Mouse (Mus musculus): ENCODE data around the gene Aes. TPM values are rescaled to one million over a fixed set of nuclear protein-coding genes. Genes with fewer than 3 reads are reported as not detected.

Aes gene
- polyA plus RNA-seq, 2 experiments, result 134 to 139 TPM

GRCm38 (mm10) chr10:81604968-81605665, 45.8 kb downstream of the Aes start:
- H3K9me3 ChIP-seq (ENCODE audit: control insufficient read depth, low read length), result no peaks in the 10 kb centered on the region
- H3K4me2 ChIP-seq (ENCODE audit: low read depth), result peak overlapping the region; percentile 66
- H3K4me3 ChIP-seq (ENCODE audit: insufficient read depth in 1 of 2, low read depth in 2 of 2, low read length in 2 of 2), result peak overlapping the region; percentile 59 to 77
- peak overlapping the region; percentile 94 for H3K27ac ChIP-seq
- 10% methylated on average over 29 of the region's 29 CpGs for WGBS (ENCODE audit: insufficient replicate concordance)
- H3K27me3 ChIP-seq (ENCODE audit: control insufficient read depth, insufficient read depth, low read length), result no peaks in the 10 kb centered on the region
- peaks cover 23 to 44% of the 10 kb centered on the region in 2 experiments for H3K4me1 ChIP-seq (replicated peaks; ENCODE audit: control insufficient read depth in 2 of 2, insufficient read depth in 2 of 2, low read length in 1 of 2)
- peak; percentile 76 to 85 (median 80) for DNase-seq (ENCODE audit: low read depth in 3 of 3, low spot score in 3 of 3)
- TF ChIP-seq CTCF (IDR thresholded peaks at IDR 0.05; ENCODE audit: low read depth) (peak; percentile 96), EP300 (IDR thresholded peaks at IDR 0.05; ENCODE audit: low read depth) (no peak)
- H3K36me3 ChIP-seq (replicated peaks; ENCODE audit: control insufficient read depth, insufficient read depth, low read depth), result no peaks in the 10 kb centered on the region
- peak; percentile 36 for ATAC-seq (ENCODE audit: insufficient read depth)
- peak overlapping the region; percentile 70 for H3K9ac ChIP-seq (replicated peaks)

DNA sequence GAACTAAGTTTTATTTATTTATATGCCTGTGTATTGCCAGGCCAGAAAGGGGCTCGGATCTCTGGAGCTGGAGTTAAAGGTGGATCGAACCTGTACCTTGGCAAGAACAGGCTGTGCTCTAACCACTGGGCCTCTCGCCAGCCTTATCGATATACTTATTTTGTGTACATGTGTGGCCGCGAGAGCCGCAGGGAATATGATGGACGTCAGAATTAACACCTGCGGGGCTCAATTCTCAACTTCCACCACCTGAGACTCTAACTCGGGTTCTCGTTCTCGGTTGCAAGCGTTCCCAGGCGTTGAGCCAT, 46.3 kb downstream of the Aes start:
- TF ChIP-seq EP300 (IDR thresholded peaks at IDR 0.05; ENCODE audit: low read depth) (no peak), CTCF (IDR thresholded peaks at IDR 0.05; ENCODE audit: low read depth) (no peak)
- WGBS (ENCODE audit: insufficient replicate concordance), result 1% methylated on average over 14 of the region's 14 CpGs
- DNase-seq (ENCODE audit: low read depth in 3 of 3, low spot score in 3 of 3), result no peak

DNA sequence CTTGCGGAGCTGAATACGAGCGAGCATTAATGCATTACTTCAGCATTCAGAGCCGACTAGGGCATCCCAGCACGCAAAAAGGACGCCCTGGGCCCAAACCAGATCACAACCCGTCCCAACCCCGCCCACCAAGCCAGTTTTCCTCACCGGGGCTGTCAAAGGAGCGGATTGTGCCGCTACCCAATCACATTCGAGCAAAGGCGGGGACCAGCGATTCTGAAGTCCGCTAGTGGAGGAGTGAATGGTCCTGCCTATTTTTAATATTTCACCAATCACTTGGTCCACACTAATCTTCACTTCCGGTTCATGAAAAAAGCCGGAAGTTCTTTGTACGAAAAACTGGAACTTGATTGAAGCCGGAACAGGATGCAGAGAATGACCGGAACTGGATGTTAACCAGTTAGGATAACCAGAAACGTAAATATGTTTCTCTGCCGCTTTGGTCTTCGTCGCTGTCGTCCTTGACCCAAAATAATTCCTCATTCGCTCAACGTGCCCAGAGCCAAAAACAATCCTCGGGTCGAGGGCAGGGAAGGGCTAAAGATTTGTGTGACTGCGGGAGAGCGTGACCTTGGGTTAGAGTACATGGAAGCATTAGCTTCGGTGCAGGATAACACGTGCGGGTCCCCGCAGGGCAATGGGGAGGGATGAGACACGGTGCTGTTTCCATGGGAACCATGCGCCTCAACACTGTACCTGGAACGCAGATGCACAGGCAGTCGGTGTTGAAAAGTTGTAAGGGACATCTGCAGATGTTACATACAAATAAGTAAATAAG, 46.9 kb downstream of the Aes start, which contains the start of gene BC025920:
Gene BC025920, plus strand, starts transcription at position 297 of the 778 bp plus-strand sequence.
- Histone ChIP-seq H3K27me3 (ENCODE audit: control insufficient read depth, insufficient read depth, low read length) (no peaks in the 10 kb centered on the region), H3K36me3 (replicated peaks; ENCODE audit: control insufficient read depth, insufficient read depth, low read depth) (no peaks in the 10 kb centered on the region), H3K4me3 (ENCODE audit: insufficient read depth in 1 of 2, low read depth in 2 of 2, low read length in 2 of 2) (peak within 1 kb of the TSS; percentile 59 to 99), H3K27ac (peak within 1 kb of the TSS; percentile 94), H3K4me1 (replicated peaks; ENCODE audit: control insufficient read depth in 2 of 2, insufficient read depth in 2 of 2, low read length in 1 of 2) (peaks cover 15 to 36% of the 10 kb centered on the region in 2 experiments), H3K9ac (replicated peaks) (peak within 1 kb of the TSS; percentile 70), H3K4me2 (ENCODE audit: low read depth) (peak within 1 kb of the TSS; percentile 66), H3K9me3 (ENCODE audit: control insufficient read depth, low read length) (no peaks in the 10 kb centered on the region)
- WGBS (ENCODE audit: insufficient replicate concordance), result 2% methylated on average over 39 of the region's 39 CpGs
- TF ChIP-seq CTCF (IDR thresholded peaks at IDR 0.05; ENCODE audit: low read depth) (no peak), EP300 (IDR thresholded peaks at IDR 0.05; ENCODE audit: low read depth) (no peak)
- DNase-seq (ENCODE audit: low read depth in 3 of 3, low spot score in 3 of 3), result peak; percentile 97 to 99 (median 98)
- peak; percentile 88 for ATAC-seq (ENCODE audit: insufficient read depth)

More for the DNA sequence above, 46.3 kb downstream of the Aes start:
- peaks cover 18 to 39% of the 10 kb centered on the region in 2 experiments for H3K4me1 ChIP-seq (replicated peaks; ENCODE audit: control insufficient read depth in 2 of 2, insufficient read depth in 2 of 2, low read length in 1 of 2)
- peak overlapping the region; percentile 66 for H3K4me2 ChIP-seq (ENCODE audit: low read depth)
- no peaks in the 10 kb centered on the region for H3K36me3 ChIP-seq (replicated peaks; ENCODE audit: control insufficient read depth, insufficient read depth, low read depth)
- H3K4me3 ChIP-seq (ENCODE audit: insufficient read depth in 1 of 2, low read depth in 2 of 2, low read length in 2 of 2), result peak overlapping the region; percentile 59 to 77
- H3K27ac ChIP-seq, result peak overlapping the region; percentile 94
- no peaks in the 10 kb centered on the region for H3K9me3 ChIP-seq (ENCODE audit: control insufficient read depth, low read length)
- H3K27me3 ChIP-seq (ENCODE audit: control insufficient read depth, insufficient read depth, low read length), result no peaks in the 10 kb centered on the region
- ATAC-seq (ENCODE audit: insufficient read depth), result peak; percentile 11; the same call in 1 of the 2 replicates
- peak overlapping the region; percentile 70 for H3K9ac ChIP-seq (replicated peaks)

DNA sequence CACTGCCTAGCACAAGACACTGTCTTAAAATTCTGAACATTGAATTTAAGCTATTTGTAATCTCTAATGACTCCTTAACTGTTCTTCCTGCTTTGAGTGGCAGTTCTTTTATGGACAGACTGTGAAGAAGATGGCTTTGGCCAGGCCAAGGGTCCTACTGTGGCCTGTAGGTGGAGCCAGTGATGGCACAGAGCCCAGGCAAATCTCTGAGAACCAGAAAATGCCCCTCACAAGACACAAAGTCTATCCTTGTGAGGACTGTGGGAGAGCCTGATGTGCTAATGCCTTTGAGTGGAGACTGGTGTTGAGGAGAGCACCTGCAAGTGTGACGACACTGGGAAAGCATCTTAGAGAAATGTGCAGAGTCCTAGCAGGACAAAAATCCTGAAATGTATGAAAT, 49.0 kb downstream of the Aes start:
- no peaks in the 10 kb centered on the region for H3K36me3 ChIP-seq (replicated peaks; ENCODE audit: control insufficient read depth, insufficient read depth, low read depth)
- no peak overlapping the region for H3K9ac ChIP-seq (replicated peaks)
- H3K9me3 ChIP-seq (ENCODE audit: control insufficient read depth, low read length), result no peaks in the 10 kb centered on the region
- peaks cover 10 to 20% of the 10 kb centered on the region in 2 experiments for H3K4me1 ChIP-seq (replicated peaks; ENCODE audit: control insufficient read depth in 2 of 2, insufficient read depth in 2 of 2, low read length in 1 of 2)
- TF ChIP-seq CTCF (IDR thresholded peaks at IDR 0.05; ENCODE audit: low read depth) (peak; percentile 38), EP300 (IDR thresholded peaks at IDR 0.05; ENCODE audit: low read depth) (no peak)
- no peak overlapping the region for H3K4me2 ChIP-seq (ENCODE audit: low read depth)
- H3K27ac ChIP-seq, result no peak overlapping the region
- H3K27me3 ChIP-seq (ENCODE audit: control insufficient read depth, insufficient read depth, low read length), result no peaks in the 10 kb centered on the region
- no peak for DNase-seq (ENCODE audit: low read depth in 3 of 3, low spot score in 3 of 3)
- no peak overlapping the region for H3K4me3 ChIP-seq (ENCODE audit: insufficient read depth in 1 of 2, low read depth in 2 of 2, low read length in 2 of 2)
- WGBS (ENCODE audit: insufficient replicate concordance), result 81% methylated on average over 1 of the region's 1 CpGs
- ATAC-seq (ENCODE audit: insufficient read depth), result no peak

DNA sequence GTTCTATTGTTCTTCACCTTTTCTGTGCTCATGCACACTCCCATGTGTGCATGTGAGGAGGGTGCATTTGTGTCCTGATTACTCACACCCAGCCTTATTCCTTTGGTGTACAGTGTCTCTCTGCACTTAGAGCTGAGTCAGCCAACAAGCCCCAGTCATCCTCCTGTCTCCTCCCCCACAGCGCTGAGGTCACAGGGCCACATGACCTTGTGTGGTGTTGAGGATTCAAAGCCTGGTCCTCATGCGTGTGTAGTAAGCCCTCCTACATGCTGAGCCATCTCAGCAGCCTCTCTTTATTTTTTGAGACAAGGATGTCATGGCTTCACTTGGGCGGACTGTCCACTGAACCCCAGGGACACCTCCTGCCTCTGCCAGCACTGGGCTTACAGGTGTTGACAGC, 53.5 kb downstream of the Aes start:
- no peak for TF ChIP-seq CTCF (IDR thresholded peaks at IDR 0.05; ENCODE audit: low read depth)
- no peak for TF ChIP-seq EP300 (IDR thresholded peaks at IDR 0.05; ENCODE audit: low read depth)
- ATAC-seq (ENCODE audit: insufficient read depth), result no peak
- no peak overlapping the region for H3K4me3 ChIP-seq (ENCODE audit: insufficient read depth in 1 of 2, low read depth in 2 of 2, low read length in 2 of 2)

More for the DNA sequence above, 53.5 kb downstream of the Aes start:
- Histone ChIP-seq H3K27ac (no peak overlapping the region), H3K9me3 (ENCODE audit: control insufficient read depth, low read length) (no peaks in the 10 kb centered on the region), H3K4me1 (replicated peaks; ENCODE audit: control insufficient read depth in 2 of 2, insufficient read depth in 2 of 2, low read length in 1 of 2) (no peaks in the 10 kb centered on the region), H3K36me3 (replicated peaks; ENCODE audit: control insufficient read depth, insufficient read depth, low read depth) (no peaks in the 10 kb centered on the region), H3K27me3 (ENCODE audit: control insufficient read depth, insufficient read depth, low read length) (no peaks in the 10 kb centered on the region), H3K9ac (replicated peaks) (no peak overlapping the region), H3K4me2 (ENCODE audit: low read depth) (no peak overlapping the region)
- WGBS (ENCODE audit: insufficient replicate concordance), result 61% methylated on average over 3 of the region's 3 CpGs
- DNase-seq (ENCODE audit: low read depth in 3 of 3, low spot score in 3 of 3), result no peak
